Mouse (Mus musculus): Measurements from ENCODE around the gene Mccc2. TPM values are rescaled to one million over a fixed set of nuclear protein-coding genes. Genes with fewer than 3 reads are reported as not detected.
"Not testable (repeated sequence)": the region's sequence is repeated elsewhere in the genome, so short reads cannot be mapped to it uniquely, and the experiment has no call there.

The Mccc2 gene
- total RNA-seq (2021) = 59.2 and 65.5 TPM in 2 replicates
- long read RNA-seq, transcript Mccc2-201 (17 exons, 2,123 nt) = major isoform, 212 of 254 reads
- long read RNA-seq, partial matches to known transcripts = 11 of 254 reads
- long read RNA-seq, other reads (novel, unspliced or antisense) = 31 of 254 reads

- peak; percentile 86 for DNase-seq
Observed at GRCm38 (mm10) chr13:100014906-100015895, at the start of gene Mccc2. Mccc2 (minus strand) TSS chr13:100015639.

- DNase-seq = no peak
Observed at GRCm38 (mm10) chr13:100063936-100064335, 48.5 kb upstream of the Mccc2 start.

DNA sequence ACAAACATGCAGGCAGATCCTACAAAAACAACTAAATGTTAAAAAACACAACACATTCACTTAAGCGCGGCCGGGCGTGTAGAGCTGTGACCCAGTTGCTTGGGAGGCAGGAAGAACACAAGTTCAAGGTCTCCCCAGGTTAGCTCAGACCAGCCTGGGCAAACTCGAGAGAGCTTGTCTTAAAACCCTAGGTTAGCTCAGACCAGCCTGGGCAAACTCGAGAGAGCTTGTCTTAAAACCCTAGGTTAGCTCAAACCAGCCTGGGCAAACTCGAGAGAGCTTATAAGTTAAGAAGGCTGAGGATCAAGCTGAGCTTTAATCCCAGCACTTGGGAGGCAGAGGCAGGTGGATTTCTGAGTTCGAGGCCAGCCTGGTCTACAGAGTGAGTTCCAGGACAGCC lies 42.3 kb upstream of the Mccc2 start:
- DNase-seq = not testable (repeated sequence)

DNA sequence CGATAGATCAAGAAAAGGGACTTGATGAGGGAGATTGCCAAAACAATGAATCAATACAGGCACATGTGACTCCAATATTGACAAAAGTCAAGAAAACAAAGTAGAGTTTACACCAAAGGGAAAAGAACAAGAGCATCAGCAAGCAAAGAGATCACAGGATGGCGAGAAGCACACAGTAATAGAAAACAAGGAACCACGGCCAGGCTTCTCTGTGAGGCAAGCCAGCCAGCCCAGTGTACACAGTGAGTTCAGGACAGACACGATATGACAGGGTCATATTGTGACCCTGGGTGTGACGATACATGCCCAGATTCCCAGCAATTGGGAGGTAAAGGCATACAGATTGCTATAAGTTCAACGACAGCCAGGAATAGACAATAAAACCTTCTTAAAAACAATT lies 10.6 kb upstream of the Mccc2 start:
- no peak for DNase-seq

DNA sequence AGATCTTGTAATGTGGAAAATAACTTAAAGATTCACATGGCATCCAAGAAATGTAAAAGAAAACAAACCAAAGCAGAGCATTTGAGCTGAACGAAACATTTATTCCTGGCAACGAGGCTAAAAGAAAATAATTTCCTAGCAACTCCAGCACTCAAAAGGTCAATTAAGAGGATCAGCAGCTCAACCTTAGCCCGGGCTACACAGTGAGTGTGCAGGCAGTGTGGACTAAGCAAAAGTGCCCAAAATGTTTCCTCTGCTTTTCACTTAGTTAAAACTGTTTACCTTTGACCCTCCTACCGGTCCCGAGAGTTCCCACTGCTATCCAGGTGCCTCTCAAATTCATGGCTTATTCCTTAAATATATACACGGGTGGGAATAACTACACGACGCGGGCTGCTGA lies 1.5 kb upstream of the Mccc2 start:
- DNase-seq = no peak

DNA sequence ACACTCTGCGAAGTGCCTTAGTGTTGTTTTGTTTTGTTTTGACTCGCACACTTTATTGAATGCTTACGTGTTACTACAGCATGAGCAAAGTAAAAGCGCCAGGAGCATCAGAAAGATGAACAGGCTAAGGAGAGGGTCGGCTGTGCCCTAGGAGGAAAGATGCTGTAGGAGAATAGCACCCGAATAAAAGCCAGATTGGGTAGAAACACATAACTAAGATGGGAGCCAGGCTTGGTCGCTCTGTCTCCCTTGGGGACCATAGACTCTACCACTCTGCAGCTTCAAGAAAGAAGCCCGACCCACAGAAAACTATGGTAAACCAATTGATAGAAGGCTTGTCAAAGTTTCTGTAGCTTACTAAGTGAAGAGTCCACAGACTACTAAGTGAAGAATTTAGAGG lies 498 bp upstream of the Mccc2 start:
- DNase-seq = no peak

DNA sequence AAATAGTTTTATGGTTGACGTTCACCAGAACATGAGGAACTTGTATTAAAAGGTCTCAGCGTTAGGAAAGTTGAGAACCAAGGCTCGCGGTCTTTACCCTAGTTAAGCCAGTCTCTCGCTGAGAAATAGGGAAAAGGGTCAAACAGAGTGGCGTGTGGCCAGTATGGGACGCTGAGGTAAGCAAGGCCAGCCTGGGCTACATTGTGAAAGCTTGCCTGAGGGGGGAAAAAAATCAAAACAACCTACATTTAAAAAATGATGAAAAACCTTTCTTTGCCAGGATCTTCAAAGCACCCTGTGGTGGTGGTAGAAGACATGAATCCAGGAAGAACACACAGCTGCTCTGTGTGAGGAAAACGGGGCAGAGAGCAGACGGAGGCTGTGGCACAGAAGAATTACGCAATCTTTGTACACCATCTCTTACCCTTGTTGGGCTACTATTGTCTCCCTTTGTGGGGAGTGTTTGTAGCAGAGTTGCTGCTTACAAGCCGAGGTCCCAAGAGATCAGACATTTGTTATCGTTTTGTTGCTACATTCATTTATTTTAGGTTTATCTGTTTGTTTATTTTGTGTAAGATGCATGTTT lies 9.4 kb downstream of the Mccc2 start:
- no peak for DNase-seq

GRCm38 (mm10) chr13:100001790-100002196 lies 13.6 kb downstream of the Mccc2 start:
- DNase-seq = peak; percentile 80

DNA sequence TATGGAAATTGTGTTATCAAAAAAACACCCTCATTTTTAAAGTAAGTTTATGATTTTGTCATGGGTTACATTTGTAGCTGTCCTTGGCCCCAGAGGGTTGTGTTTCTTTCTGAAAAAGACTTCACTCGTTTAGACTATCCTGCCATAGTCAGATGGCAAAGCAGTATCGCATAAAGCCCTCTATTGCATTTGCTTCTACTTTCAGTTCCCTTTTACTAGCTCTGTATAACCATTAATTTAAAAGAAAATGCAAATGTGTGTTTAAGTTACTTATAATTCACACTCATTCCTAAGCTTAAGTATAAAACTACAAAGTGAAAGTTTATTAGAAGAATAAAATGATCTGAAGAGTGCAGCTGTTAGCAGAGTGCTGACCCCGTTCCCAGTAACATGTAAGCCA lies 16.4 kb downstream of the Mccc2 start:
- DNase-seq = no peak

DNA sequence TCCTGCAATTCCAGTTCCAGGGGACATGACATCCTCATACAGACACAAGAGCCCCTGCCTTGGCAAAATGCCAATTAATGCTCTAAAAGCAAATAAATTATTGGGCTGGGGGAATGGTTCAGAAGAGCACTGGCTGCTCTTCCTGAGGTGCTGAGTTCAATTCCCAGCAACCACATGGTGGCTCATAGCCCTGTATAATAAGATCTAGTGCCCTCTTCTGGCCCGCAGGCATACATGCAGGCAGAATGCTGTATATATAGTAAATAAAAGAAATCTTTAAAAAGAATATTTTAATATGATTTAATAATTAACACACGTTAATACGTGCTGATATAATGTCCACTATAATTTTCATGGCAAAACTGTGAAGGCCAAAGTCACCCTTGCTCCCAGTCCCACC lies 17.3 kb downstream of the Mccc2 start:
- no peak for DNase-seq

GRCm38 (mm10) chr13:99989592-99989991 lies 25.8 kb downstream of the Mccc2 start:
- DNase-seq = no peak

- no peak for DNase-seq
Observed at GRCm38 (mm10) chr13:99983320-99983719, 32.1 kb downstream of the Mccc2 start.

- no peak for DNase-seq
Observed at GRCm38 (mm10) chr13:99979406-99979805, 36.0 kb downstream of the Mccc2 start.

- no peak for DNase-seq
Observed at GRCm38 (mm10) chr13:99970089-99970488, 45.4 kb downstream of the Mccc2 start.

- no peak for DNase-seq
Observed at GRCm38 (mm10) chr13:99967013-99967678, 48.3 kb downstream of the Mccc2 start.

- no peak for DNase-seq
Observed at GRCm38 (mm10) chr13:99963814-99964213, 51.6 kb downstream of the Mccc2 start.

DNA sequence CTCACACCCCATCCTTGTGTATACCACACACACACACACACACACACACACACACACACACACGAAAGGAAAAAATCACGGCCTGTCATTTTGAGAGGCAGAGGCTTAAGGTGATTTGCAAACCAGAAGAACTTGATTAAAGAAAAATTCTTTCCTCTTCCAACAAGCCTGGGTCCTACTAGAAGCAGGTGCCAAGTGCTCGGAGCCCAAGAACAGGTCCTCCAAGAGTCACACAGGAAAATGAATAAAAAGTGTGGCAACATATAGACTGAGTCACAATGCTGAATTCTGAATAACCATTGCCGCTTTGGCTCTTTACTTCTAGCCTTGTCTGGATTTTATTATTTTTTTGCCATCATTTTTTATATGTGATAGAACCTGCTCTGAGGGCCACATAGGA lies 53.8 kb downstream of the Mccc2 start:
- DNase-seq = no peak

GRCm38 (mm10) chr13:99955591-99955944 lies 59.9 kb downstream of the Mccc2 start:
- no peak for DNase-seq

DNA sequence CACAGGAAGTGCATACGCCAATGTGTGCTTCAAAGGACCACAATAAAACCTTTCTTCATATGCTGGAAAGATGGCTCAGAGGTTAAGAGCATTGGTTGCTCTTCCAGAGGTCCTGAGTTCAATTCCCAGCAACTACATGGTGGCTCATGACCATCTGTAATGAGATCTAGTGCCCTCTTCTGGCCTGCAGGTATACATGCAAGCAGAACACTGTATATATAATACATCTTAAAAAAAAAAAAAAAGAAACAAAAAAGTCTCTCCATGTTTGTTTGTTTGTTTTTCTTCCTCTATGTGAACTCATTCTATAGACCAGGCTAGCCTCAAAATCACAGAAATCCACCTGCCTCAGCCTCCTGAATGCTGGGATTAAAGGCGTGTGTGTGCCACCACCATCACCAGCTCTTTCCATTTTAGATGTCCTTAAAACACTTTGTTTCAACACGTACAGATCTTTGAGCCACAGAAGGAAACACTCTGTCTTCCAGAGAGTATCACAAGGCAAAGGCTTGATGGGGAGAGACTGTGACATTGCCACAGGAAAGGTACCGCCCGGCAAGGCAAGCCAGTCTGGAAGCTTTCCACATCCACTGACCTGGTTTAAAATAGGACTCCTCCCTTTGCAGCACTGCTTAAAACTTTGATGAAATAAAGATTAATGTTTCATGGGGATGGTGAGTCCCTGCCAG lies 60.4 kb downstream of the Mccc2 start:
- no peak for DNase-seq

DNA sequence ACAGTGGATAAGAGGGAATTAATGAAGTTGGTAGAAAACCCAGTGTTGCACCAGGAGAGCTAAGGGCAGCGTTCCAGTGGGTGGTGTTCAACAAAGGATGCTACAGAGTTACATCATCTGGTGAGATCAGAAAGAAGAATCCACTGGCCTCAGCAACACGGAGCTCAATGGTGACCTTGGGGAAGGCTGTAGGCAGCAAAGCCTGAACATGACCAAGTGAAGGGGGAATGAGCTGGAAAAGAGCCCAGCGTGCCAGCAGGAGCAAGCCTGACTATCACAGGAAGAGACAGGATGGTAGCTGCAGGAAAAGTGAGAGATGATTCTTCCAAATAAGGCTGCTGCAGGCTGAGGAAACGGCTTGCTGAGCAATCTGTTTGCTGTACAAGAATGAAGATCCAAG lies 68.0 kb downstream of the Mccc2 start:
- peak; percentile 26 for DNase-seq

DNA sequence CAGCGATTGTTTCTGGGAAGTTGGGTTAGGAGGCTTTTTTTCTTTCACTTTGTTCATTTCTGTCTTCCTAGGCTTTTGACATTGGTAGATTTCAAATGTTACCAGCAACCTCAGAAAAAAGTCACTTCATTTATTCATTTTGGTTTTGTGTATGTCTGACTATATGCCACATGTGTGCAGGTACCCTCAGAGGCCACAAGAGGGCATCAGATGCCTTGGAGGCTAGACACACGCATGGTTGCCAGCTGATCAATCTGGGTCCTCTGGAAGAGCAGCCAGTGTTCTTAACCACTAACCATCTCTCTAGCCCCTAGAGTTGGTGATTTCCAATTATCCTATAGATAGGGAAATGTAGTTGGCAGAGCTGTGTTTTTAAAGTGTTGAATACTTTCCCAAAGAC lies 71.9 kb downstream of the Mccc2 start:
- DNase-seq = no peak

DNA sequence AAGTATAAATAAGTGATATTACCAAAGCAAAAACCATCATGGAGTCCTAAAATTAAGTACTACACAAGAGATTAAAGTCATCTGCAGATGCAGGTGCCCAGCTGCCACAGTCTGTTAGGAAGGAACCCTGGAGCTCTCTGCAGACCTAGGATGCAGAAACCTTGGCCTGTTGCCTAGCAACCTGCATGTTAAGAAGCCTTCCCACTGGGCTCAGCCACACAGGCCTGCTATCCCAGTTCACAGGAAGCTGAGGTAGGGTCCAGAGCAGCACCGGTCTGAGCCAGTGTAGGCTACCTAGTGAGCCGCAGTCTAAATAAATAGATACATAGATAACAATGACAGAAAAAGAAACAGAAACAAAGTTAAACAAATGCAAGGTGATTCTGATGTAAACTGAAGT lies 74.8 kb downstream of the Mccc2 start:
- DNase-seq = no peak

Data from adrenal gland, postnatal 25 days (tissue).